Mouse (Mus musculus) urinary bladder, postnatal 25 days (tissue): ENCODE measurements around the gene Cyp2j7.
"Not testable (repeated sequence)": the region's sequence is repeated elsewhere in the genome, so short reads cannot be mapped to it uniquely, and the experiment has no call there.

Source experiments
- DNase-seq: peaks from one replicate; pipeline ENCODE4 v3.0.0; 2022; ENCODE audit warnings: low spot score

The Cyp2j7 gene

DNA sequence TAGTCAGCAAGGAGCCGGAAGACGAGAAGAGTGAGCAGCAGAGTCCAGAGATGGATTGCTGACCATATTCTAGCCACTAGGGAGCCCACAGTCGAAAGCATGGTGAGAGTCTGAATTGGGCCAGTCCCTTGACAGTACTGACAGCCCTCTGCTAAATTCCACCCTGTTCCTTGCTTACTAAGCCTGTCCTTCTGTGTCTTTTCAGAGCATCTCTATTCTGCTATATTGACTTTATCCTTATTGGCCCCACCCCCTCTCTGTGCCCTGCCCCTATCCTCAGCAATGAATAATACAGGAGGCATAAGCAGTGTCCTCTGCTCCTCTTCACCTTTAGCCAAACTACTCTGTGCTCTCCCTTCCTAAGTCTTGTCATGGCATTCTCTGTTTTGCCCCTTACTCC, at the start of gene Cyp2j7:
Gene Cyp2j7 (minus strand): TSS at position 101 of the 400 bp plus-strand sequence.
- no peak for DNase-seq

DNA sequence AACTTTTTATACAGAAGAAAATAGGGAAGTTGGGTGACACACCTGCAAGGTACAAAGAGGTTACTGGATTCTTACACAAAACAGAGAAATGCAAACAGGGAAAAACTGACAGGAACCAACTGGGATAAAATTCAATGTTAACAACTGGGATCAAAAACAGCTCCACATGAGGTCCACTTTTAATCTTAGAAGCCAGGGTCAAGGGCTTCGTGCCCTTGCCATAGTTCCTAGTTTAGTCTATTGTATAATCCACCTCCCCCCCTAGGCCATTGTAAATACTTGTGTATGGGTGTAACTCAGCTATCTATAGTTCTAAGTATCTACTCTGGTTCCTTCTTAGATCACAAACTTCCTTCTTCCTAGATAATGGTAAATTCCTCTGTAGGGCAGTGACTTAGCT, 40.4 kb upstream of the Cyp2j7 start:
- DNase-seq, result not testable (repeated sequence)

DNA sequence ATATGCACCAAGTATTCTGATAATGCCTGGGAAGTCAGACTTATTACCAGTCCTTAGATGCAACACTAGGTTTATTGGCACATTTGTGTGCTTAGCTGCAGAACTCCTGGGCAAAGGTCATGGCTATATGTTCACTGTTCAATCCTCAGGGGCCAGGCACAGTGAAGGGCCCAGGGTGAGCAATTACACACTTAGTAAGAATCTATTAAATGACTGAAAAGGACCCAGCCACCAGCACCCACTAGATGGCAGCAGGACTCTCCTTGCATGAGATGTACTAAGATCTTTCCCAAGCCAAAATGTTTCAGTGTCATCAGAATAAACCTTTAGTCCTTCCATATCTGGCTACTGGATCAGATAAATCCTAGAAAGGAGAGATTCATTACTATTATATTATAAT, 37.4 kb upstream of the Cyp2j7 start:
- peak; percentile 20 for DNase-seq

GRCm38 (mm10) chr4:96196701-96197100, 39.8 kb downstream of the Cyp2j7 start:
- DNase-seq, result no peak

DNA sequence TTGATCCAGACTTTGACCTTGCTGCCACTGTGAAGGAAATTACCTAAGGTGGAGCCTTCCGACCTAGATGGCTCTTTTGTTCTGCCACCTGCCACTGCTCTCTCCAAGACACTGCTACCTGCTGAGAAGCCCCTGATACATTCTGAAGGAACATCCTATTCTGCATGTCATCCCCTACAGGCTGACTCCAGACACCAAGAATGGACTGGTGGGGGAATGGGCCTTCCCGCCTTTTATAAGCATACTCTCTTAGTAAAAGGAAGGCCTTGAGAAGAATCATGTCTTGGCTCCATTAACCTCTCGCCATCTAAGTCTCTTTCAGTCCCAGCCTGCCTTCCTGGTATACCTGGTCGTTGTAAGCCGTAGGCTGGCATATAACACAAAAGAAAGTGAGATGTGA, 47.1 kb downstream of the Cyp2j7 start:
- not testable (repeated sequence) for DNase-seq

- DNase-seq, result not testable (repeated sequence)
Observed at GRCm38 (mm10) chr4:96188671-96189070, 47.8 kb downstream of the Cyp2j7 start.

GRCm38 (mm10) chr4:96188146-96188545, 48.3 kb downstream of the Cyp2j7 start:
- DNase-seq, result not testable (repeated sequence)

DNA sequence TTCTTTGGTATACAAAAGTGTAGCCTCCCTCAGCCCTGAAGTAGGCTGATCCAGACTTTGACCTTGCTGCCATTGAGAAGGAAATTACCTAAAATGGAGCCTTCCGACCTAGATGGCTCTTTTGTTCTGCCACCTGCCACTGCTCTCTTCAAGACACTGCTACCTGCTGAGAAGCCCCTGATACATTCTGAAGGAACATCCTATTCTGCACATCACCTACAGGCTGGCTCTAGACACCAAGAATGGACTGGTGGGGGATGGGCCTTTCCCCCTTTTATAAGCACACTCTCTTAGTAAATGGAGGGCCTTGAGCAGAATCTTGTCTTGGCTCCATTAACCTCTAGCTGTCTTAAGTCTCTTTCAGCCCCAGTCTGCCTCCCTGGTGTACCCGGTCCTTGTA, 51.7 kb downstream of the Cyp2j7 start:
- DNase-seq, result not testable (repeated sequence)

- no peak for DNase-seq
Observed at GRCm38 (mm10) chr4:96162839-96163238, 73.6 kb downstream of the Cyp2j7 start.

DNA sequence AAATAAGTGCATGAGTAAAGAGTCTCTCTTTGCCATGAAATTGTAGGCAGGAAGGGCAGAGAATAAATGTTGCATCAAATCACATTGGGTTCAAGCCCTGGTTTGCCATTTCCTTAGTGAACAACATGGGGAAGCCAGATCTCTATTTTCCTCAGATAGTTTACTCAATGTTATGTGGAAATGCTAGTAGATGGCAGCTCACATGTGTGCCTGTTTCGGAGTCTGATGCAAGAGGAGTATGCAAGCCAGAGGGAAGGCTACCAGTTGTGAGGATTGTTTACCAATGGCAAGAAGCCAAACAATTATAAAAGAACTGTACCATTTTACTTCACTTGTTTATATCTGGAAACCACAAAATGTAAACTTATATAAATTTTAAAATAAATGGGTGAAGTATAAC, 74.9 kb downstream of the Cyp2j7 start:
- DNase-seq, result no peak
